Mouse (Mus musculus): ENCODE results near the gene Sfxn3. TPM values are rescaled to one million over a fixed set of nuclear protein-coding genes. Genes with fewer than 3 reads are reported as not detected.
"Not testable (repeated sequence)": the region's sequence is repeated elsewhere in the genome, so short reads cannot be mapped to it uniquely, and the experiment has no call there.

Gene Sfxn3
- polyA plus RNA-seq, 1 experiment from 2014 or later: 26.7 TPM

DNA sequence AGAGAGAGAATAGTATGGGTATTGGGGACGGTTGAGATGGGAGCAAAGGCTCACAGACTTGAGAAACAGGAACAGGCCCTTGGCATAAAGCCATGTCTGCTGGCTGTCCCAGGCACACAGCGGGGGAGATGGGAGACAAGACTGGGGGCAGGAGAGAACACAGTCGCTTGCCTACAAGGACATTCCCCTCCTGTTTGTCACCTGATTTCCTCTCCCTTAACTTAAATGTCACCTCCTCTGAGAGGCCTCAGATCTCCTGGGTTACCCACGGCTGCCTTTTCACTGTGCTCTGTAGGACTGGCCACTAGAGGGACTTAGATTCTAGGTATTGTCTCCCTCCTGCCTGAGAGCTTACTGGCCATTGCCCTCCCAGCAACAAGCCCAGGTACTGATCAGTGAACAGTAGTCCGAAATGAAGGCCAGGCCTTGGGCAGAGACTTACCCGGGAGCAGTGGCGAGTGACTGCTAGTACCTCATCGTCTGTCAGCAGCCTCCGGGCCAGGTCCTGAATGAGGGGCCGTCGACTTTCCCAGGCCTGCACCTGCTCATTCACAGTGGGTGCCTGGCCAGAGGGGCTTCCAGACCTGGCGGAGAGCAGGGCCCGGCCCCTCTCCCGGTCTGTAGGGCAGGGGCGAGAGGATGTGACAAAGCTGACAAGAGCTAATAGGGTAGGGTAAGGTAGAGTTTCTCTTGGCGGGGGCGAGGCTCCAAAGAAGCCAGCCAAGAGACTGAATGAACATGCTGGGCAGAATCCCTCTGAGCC lies 14.6 kb upstream of the Sfxn3 start:
- no peak overlapping the region for H3K4me2 ChIP-seq (replicated peaks; ENCODE audit: low read depth)
- TF ChIP-seq EP300 (optimal IDR thresholded peaks at IDR 0.05): no peak
- TF ChIP-seq CTCF (IDR thresholded peaks at IDR 0.05; ENCODE audit: low read depth): peak; percentile 72
- H3K4me1 ChIP-seq (replicated peaks; ENCODE audit: control insufficient read depth, insufficient read depth): peaks cover 10% of the 10 kb centered on the region
- 53% methylated on average over 17 of the region's 17 CpGs for WGBS
- ATAC-seq (ENCODE audit: low FRiP score, low TSS enrichment) (peak; percentile 24; the same call in 1 of the 2 replicates), DNase-seq (ENCODE audit: low spot score) (peak; percentile 48)
- H3K9ac ChIP-seq (ENCODE audit: low read length): no peak overlapping the region
- no peak overlapping the region for H3K27ac ChIP-seq (replicated peaks)
- no peaks in the 10 kb centered on the region for H3K9me3 ChIP-seq (ENCODE audit: control insufficient read depth, low read length)
- H3K27me3 ChIP-seq (ENCODE audit: control insufficient read depth, insufficient read depth, low read length): no peaks in the 10 kb centered on the region
- H3K4me3 ChIP-seq (ENCODE audit: low read depth, low read length): no peak overlapping the region
- no peaks in the 10 kb centered on the region for H3K36me3 ChIP-seq (ENCODE audit: control insufficient read depth, insufficient read depth, low read length)

- ATAC-seq (ENCODE audit: low FRiP score, low TSS enrichment): peak; percentile 14; the same call in 1 of the 2 replicates
- Histone ChIP-seq H3K9me3 (ENCODE audit: control insufficient read depth, low read length) (no peaks in the 10 kb centered on the region), H3K27ac (replicated peaks) (no peak overlapping the region), H3K4me2 (replicated peaks; ENCODE audit: low read depth) (no peak overlapping the region), H3K4me1 (replicated peaks; ENCODE audit: control insufficient read depth, insufficient read depth) (no peaks in the 10 kb centered on the region; the same call in 1 of the 2 replicates), H3K36me3 (ENCODE audit: control insufficient read depth, insufficient read depth, low read length) (no peaks in the 10 kb centered on the region), H3K4me3 (ENCODE audit: low read depth, low read length) (no peak overlapping the region), H3K27me3 (ENCODE audit: control insufficient read depth, insufficient read depth, low read length) (no peaks in the 10 kb centered on the region), H3K9ac (ENCODE audit: low read length) (no peak overlapping the region)
- TF ChIP-seq CTCF (IDR thresholded peaks at IDR 0.05; ENCODE audit: low read depth) (peak; percentile 79), EP300 (optimal IDR thresholded peaks at IDR 0.05) (no peak)
- DNase-seq (ENCODE audit: low spot score): peak; percentile 78
- 36% methylated on average over 16 of the region's 16 CpGs for WGBS
These were observed 10.4 kb upstream of the Sfxn3 start for GRCm38 (mm10) chr19:45036867-45037266.

DNA sequence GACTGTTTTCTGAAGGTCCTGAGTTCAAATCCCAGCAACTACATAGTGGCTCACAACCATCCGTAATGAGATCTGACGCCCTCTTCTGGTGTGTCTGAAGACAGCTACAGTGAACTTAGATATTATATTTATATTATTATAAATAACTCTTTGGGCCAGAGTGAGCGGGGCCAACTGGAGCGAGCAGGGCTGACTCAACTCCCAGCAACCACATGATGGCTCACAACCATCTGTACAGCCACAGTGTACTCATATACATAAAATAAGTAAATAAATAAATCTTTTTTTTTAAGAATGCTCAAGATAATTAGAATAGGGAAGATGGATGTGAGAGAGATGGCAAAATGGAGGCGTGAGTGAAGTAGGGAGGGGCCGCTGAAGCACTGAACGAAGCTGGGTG lies 9.1 kb upstream of the Sfxn3 start:
- H3K4me3 ChIP-seq (ENCODE audit: low read depth, low read length); H3K9me3 ChIP-seq (ENCODE audit: control insufficient read depth, low read length); H3K4me1 ChIP-seq (replicated peaks; ENCODE audit: control insufficient read depth, insufficient read depth); DNase-seq (ENCODE audit: low spot score); H3K9ac ChIP-seq (ENCODE audit: low read length); H3K27ac ChIP-seq (replicated peaks); H3K4me2 ChIP-seq (replicated peaks; ENCODE audit: low read depth); H3K36me3 ChIP-seq (ENCODE audit: control insufficient read depth, insufficient read depth, low read length); ATAC-seq (ENCODE audit: low FRiP score, low TSS enrichment); H3K27me3 ChIP-seq (ENCODE audit: control insufficient read depth, insufficient read depth, low read length): not testable (repeated sequence)
- 83% methylated on average over 7 of the region's 7 CpGs for WGBS

DNA sequence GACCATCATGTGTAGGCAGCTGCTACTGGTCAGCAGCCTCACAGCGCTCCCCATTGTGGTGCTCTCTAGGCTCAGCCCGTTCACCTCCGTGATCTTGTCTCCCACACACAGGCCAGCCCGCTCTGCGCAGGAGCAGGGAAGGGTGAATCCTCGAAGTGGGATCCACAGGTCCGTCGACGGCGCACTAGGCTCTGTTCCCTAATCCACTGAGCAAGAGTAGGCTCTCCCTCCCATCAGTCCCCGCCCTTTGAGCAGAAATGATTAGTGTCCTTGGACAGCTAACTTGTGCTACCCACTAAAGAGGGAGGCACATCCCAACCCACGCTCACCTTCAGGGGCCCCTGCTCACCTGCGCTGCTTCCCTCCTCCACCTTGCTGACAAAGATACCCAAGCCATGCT lies 7.1 kb upstream of the Sfxn3 start:
- TF ChIP-seq CTCF (IDR thresholded peaks at IDR 0.05; ENCODE audit: low read depth) (no peak), EP300 (optimal IDR thresholded peaks at IDR 0.05) (no peak)
- no peak for ATAC-seq (ENCODE audit: low FRiP score, low TSS enrichment)

GRCm38 (mm10) chr19:45044389-45044927 lies 2.8 kb upstream of the Sfxn3 start:
- Histone ChIP-seq H3K27ac (replicated peaks) (no peak overlapping the region), H3K4me1 (replicated peaks; ENCODE audit: control insufficient read depth, insufficient read depth) (0 out of 2 replicates have a peak, but pooled peaks cover 3% of the 10 kb centered on the region), H3K4me3 (ENCODE audit: low read depth, low read length) (no peak overlapping the region), H3K27me3 (ENCODE audit: control insufficient read depth, insufficient read depth, low read length) (no peaks in the 10 kb centered on the region), H3K36me3 (ENCODE audit: control insufficient read depth, insufficient read depth, low read length) (no peaks in the 10 kb centered on the region), H3K4me2 (replicated peaks; ENCODE audit: low read depth) (no peak overlapping the region), H3K9ac (ENCODE audit: low read length) (no peak overlapping the region), H3K9me3 (ENCODE audit: control insufficient read depth, low read length) (no peaks in the 10 kb centered on the region)
- no peak for DNase-seq (ENCODE audit: low spot score)
- TF ChIP-seq CTCF (IDR thresholded peaks at IDR 0.05; ENCODE audit: low read depth): no peak
- TF ChIP-seq EP300 (optimal IDR thresholded peaks at IDR 0.05): no peak
- no peak for ATAC-seq (ENCODE audit: low FRiP score, low TSS enrichment)
- 56% methylated on average over 11 of the region's 11 CpGs for WGBS

More for the DNA sequence above, 7.1 kb upstream of the Sfxn3 start:
- no peak for DNase-seq (ENCODE audit: low spot score)
- Histone ChIP-seq H3K27ac (replicated peaks) (no peak overlapping the region), H3K9ac (ENCODE audit: low read length) (no peak overlapping the region), H3K4me3 (ENCODE audit: low read depth, low read length) (no peak overlapping the region), H3K9me3 (ENCODE audit: control insufficient read depth, low read length) (no peaks in the 10 kb centered on the region), H3K36me3 (ENCODE audit: control insufficient read depth, insufficient read depth, low read length) (no peaks in the 10 kb centered on the region), H3K27me3 (ENCODE audit: control insufficient read depth, insufficient read depth, low read length) (no peaks in the 10 kb centered on the region), H3K4me2 (replicated peaks; ENCODE audit: low read depth) (no peak overlapping the region), H3K4me1 (replicated peaks; ENCODE audit: control insufficient read depth, insufficient read depth) (no peaks in the 10 kb centered on the region)
- WGBS: 52% methylated on average over 13 of the region's 13 CpGs

DNA sequence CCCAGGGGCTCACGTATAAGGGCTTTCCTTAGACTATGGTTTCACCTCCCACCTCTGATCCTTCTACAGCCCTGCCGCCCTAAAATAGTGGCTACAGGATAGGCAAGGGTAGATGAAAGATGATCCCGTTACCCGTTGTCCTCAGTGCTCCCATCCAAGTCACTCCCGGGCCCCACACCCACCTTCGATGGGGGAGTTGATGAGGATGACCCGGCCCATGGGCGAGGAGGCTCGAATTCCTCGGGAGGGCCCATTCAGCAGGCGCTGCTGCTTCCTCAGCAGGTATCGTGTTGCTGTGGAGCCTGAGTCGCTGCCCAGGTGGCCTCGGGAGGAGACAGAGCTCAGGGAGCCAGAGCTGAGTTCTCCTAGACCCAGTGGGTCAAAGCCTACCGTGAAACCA lies 2.1 kb upstream of the Sfxn3 start:
- TF ChIP-seq EP300 (optimal IDR thresholded peaks at IDR 0.05): no peak
- TF ChIP-seq CTCF (IDR thresholded peaks at IDR 0.05; ENCODE audit: low read depth): no peak
- H3K36me3 ChIP-seq (ENCODE audit: control insufficient read depth, insufficient read depth, low read length): 0 out of 2 replicates have a peak, but pooled peaks cover 2% of the 10 kb centered on the region
- no peak overlapping the region for H3K4me2 ChIP-seq (replicated peaks; ENCODE audit: low read depth)
- ATAC-seq (ENCODE audit: low FRiP score, low TSS enrichment) (no peak), DNase-seq (ENCODE audit: low spot score) (no peak)
- H3K27ac ChIP-seq (replicated peaks): no peak overlapping the region
- H3K27me3 ChIP-seq (ENCODE audit: control insufficient read depth, insufficient read depth, low read length): no peaks in the 10 kb centered on the region
- no peak overlapping the region for H3K4me3 ChIP-seq (ENCODE audit: low read depth, low read length)
- H3K9ac ChIP-seq (ENCODE audit: low read length): no peak overlapping the region
- no peaks in the 10 kb centered on the region for H3K9me3 ChIP-seq (ENCODE audit: control insufficient read depth, low read length)
- WGBS: 40% methylated on average over 15 of the region's 15 CpGs
- 0 out of 2 replicates have a peak, but pooled peaks cover 3% of the 10 kb centered on the region for H3K4me1 ChIP-seq (replicated peaks; ENCODE audit: control insufficient read depth, insufficient read depth)
